Mouse (Mus musculus) spleen, postnatal 0 days (tissue): ENCODE data around the gene Ppp2r5a. TPM values are rescaled to one million over a fixed set of nuclear protein-coding genes. Genes with fewer than 3 reads are reported as not detected.

Experiments used
- polyA plus RNA-seq: library from polyadenylated mRNA; unstranded; fragments of >200 nt; fragmentation: Nextera tagmentation; extraction: Ambion mirVana; gene quantifications from 2 replicates; pipeline ENCODE4 v1.2.1, GENCODE M21; 2015

The Ppp2r5a gene
- 27.5 and 33.7 TPM in 2 replicates for polyA plus RNA-seq

GRCm38 (mm10) chr1:191403074-191403473, at the start of gene Ppp2r5a:
Gene Ppp2r5a (minus strand): TSS chr1:191403272.

GRCm38 (mm10) chr1:191325726-191326232, 77.3 kb downstream of the Ppp2r5a start, which contains the start of gene Tmem206:
Gene Tmem206 (plus strand): TSS chr1:191325912.

GRCm38 (mm10) chr1:191317591-191318196, 85.4 kb downstream of the Ppp2r5a start, which contains the start of gene Nenf:
Gene Nenf (minus strand): TSS chr1:191318194.

Other genes with a start within 250 kb of the Ppp2r5a start
- not detected in 2 replicates for gene Fam71a, start 238.5 kb downstream of the Ppp2r5a start, polyA plus RNA-seq
- 0.82 and 1.7 TPM in 2 replicates for gene Atf3, start 185.2 kb downstream of the Ppp2r5a start, polyA plus RNA-seq
- 72.3 and 74.7 TPM in 2 replicates for gene Nenf, start 85.1 kb downstream of the Ppp2r5a start, polyA plus RNA-seq
- 9.0 and 10.8 TPM in 2 replicates for gene Tmem206, start 77.4 kb downstream of the Ppp2r5a start, polyA plus RNA-seq
- gene Dtl, start 172.3 kb upstream of the Ppp2r5a start, polyA plus RNA-seq: 43.0 and 45.8 TPM in 2 replicates
- 23.2 and 24.9 TPM in 2 replicates for gene Ints7, start 172.4 kb upstream of the Ppp2r5a start, polyA plus RNA-seq